Mouse (Mus musculus): ENCODE measurements around the gene Tomm20l. TPM values are rescaled to one million over a fixed set of nuclear protein-coding genes. Genes with fewer than 3 reads are reported as not detected.
A peak's percentile ranks its signal among the peaks of the same experiment; 100 is the strongest.

The Tomm20l gene
- polyA plus RNA-seq, 1 experiment from 2014 or later, result 1.2 TPM

GRCm38 (mm10) chr12:71113675-71114288 is 2.6 kb downstream of the Tomm20l start:
- ATAC-seq (ENCODE audit: low read depth), result peak; percentile 72; the same call in 1 of the 2 replicates

DNA sequence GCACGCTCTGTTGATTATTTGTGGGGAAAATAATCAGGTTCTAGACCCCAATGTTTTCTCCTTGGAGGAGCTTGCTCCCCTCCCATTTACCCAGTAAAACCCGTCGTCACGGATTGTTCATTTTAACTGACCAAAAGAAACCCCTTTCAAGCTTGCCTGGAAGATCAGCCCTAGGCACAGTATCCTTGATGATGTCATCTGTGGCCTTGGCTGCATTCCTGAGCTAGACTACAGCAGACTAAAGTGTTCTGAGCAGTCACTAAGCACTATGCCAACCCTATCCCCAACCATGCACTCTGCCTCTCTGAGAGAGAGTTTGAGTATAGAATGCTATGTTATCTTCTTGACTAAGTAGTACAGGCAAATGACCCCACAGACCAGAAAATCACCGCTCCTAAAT is 5.2 kb downstream of the Tomm20l start:
- Histone ChIP-seq H3K36me3 (ENCODE audit: control insufficient read depth, insufficient read depth, low read length) (no peaks in the 10 kb centered on the region), H3K9me3 (ENCODE audit: control insufficient read depth, low read length) (no peaks in the 10 kb centered on the region), H3K27ac (replicated peaks; ENCODE audit: low read depth, low read length) (no peak overlapping the region), H3K4me1 (ENCODE audit: control insufficient read depth, insufficient read depth, low read length) (no peaks in the 10 kb centered on the region), H3K9ac (ENCODE audit: low read depth, low read length) (no peak overlapping the region), H3K27me3 (replicated peaks; ENCODE audit: control insufficient read depth, insufficient read depth, low read length) (no peaks in the 10 kb centered on the region), H3K4me3 (ENCODE audit: low read depth, low read length) (no peak overlapping the region), H3K4me2 (ENCODE audit: low read depth, low read length) (no peak overlapping the region)
- 73% methylated on average over 5 of the region's 5 CpGs for WGBS
- DNase-seq (ENCODE audit: low spot score), result no peak
- ATAC-seq (ENCODE audit: low read depth), result no peak

More at GRCm38 (mm10) chr12:71113675-71114288, 2.6 kb downstream of the Tomm20l start:
- Histone ChIP-seq H3K9ac (ENCODE audit: low read depth, low read length) (no peak overlapping the region), H3K27me3 (replicated peaks; ENCODE audit: control insufficient read depth, insufficient read depth, low read length) (no peaks in the 10 kb centered on the region), H3K27ac (replicated peaks; ENCODE audit: low read depth, low read length) (no peak overlapping the region), H3K4me3 (ENCODE audit: low read depth, low read length) (no peak overlapping the region), H3K4me2 (ENCODE audit: low read depth, low read length) (0 out of 2 replicates have a peak overlapping the region, but pooled peaks have one; percentile 12), H3K9me3 (ENCODE audit: control insufficient read depth, low read length) (no peaks in the 10 kb centered on the region), H3K4me1 (ENCODE audit: control insufficient read depth, insufficient read depth, low read length) (no peaks in the 10 kb centered on the region), H3K36me3 (ENCODE audit: control insufficient read depth, insufficient read depth, low read length) (no peaks in the 10 kb centered on the region)
- WGBS, result 41% methylated on average over 12 of the region's 12 CpGs
- DNase-seq (ENCODE audit: low spot score), result peak; percentile 75

GRCm38 (mm10) chr12:71122731-71123130 is 11.5 kb downstream of the Tomm20l start:
- no peaks in the 10 kb centered on the region for H3K27me3 ChIP-seq (replicated peaks; ENCODE audit: control insufficient read depth, insufficient read depth, low read length)
- H3K9ac ChIP-seq (ENCODE audit: low read depth, low read length), result no peak overlapping the region
- WGBS, result 90% methylated on average over 10 of the region's 10 CpGs
- H3K4me3 ChIP-seq (ENCODE audit: low read depth, low read length), result no peak overlapping the region
- no peak overlapping the region for H3K4me2 ChIP-seq (ENCODE audit: low read depth, low read length)
- H3K4me1 ChIP-seq (ENCODE audit: control insufficient read depth, insufficient read depth, low read length), result no peaks in the 10 kb centered on the region
- H3K36me3 ChIP-seq (ENCODE audit: control insufficient read depth, insufficient read depth, low read length), result peaks cover 36% of the 10 kb centered on the region
- no peak for ATAC-seq (ENCODE audit: low read depth)
- no peak overlapping the region for H3K27ac ChIP-seq (replicated peaks; ENCODE audit: low read depth, low read length)
- H3K9me3 ChIP-seq (ENCODE audit: control insufficient read depth, low read length), result no peaks in the 10 kb centered on the region
- DNase-seq (ENCODE audit: low spot score), result no peak

DNA sequence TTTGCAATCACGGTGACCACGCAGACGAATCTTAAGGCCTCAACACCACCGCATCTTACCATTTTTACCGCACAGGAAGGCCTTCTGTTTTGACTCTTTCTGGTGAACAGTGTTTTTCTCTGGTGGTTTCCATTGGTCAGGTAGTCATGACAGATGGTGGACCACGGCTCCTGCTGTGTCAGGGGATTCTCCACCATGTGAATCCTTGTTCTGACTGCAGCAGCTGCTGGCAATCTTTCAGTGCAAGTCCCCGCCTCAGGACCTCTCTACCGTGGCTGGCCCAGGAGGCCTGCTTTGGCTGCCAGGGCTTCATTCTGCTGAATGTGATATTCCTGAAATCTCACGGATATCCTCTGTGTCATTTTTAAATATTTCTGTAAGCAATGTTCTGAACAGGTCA is 12.1 kb downstream of the Tomm20l start:
- Histone ChIP-seq H3K27me3 (replicated peaks; ENCODE audit: control insufficient read depth, insufficient read depth, low read length) (no peaks in the 10 kb centered on the region), H3K9me3 (ENCODE audit: control insufficient read depth, low read length) (no peaks in the 10 kb centered on the region), H3K9ac (ENCODE audit: low read depth, low read length) (no peak overlapping the region), H3K36me3 (ENCODE audit: control insufficient read depth, insufficient read depth, low read length) (peaks cover 36% of the 10 kb centered on the region), H3K4me2 (ENCODE audit: low read depth, low read length) (no peak overlapping the region), H3K27ac (replicated peaks; ENCODE audit: low read depth, low read length) (no peak overlapping the region), H3K4me1 (ENCODE audit: control insufficient read depth, insufficient read depth, low read length) (no peaks in the 10 kb centered on the region), H3K4me3 (ENCODE audit: low read depth, low read length) (no peak overlapping the region)
- DNase-seq (ENCODE audit: low spot score) (no peak), ATAC-seq (ENCODE audit: low read depth) (no peak)
- WGBS, result 85% methylated on average over 9 of the region's 9 CpGs

DNA sequence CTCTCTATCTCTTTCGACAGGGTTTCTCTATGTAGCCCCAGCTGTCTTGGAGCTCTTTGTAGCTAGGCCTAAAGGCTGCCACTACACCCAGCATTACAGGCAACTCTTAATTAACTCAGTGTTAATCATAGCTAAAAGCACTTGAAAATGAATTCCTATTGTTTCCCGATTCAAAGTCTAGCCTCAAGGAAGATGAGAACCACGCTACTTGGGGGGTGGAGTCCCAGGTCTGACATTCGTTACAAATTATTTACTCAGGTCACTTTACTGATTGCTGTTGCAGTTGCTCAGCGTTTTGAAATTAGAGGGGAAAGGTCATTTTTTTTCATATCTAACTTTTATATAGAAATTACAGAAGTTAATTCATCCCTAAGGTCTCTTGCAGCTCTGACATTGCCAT is 24.4 kb downstream of the Tomm20l start:
- Histone ChIP-seq H3K27me3 (replicated peaks; ENCODE audit: control insufficient read depth, insufficient read depth, low read length) (no peaks in the 10 kb centered on the region), H3K4me3 (ENCODE audit: low read depth, low read length) (peak overlapping the region; percentile 80), H3K27ac (replicated peaks; ENCODE audit: low read depth, low read length) (no peak overlapping the region), H3K9me3 (ENCODE audit: control insufficient read depth, low read length) (no peaks in the 10 kb centered on the region), H3K36me3 (ENCODE audit: control insufficient read depth, insufficient read depth, low read length) (peaks cover 35% of the 10 kb centered on the region), H3K4me1 (ENCODE audit: control insufficient read depth, insufficient read depth, low read length) (peaks cover 12% of the 10 kb centered on the region), H3K4me2 (ENCODE audit: low read depth, low read length) (peak overlapping the region; percentile 89), H3K9ac (ENCODE audit: low read depth, low read length) (peak overlapping the region; percentile 89)
- ATAC-seq (ENCODE audit: low read depth), result no peak
- WGBS, result 24% methylated on average over 5 of the region's 5 CpGs
- no peak for DNase-seq (ENCODE audit: low spot score)

DNA sequence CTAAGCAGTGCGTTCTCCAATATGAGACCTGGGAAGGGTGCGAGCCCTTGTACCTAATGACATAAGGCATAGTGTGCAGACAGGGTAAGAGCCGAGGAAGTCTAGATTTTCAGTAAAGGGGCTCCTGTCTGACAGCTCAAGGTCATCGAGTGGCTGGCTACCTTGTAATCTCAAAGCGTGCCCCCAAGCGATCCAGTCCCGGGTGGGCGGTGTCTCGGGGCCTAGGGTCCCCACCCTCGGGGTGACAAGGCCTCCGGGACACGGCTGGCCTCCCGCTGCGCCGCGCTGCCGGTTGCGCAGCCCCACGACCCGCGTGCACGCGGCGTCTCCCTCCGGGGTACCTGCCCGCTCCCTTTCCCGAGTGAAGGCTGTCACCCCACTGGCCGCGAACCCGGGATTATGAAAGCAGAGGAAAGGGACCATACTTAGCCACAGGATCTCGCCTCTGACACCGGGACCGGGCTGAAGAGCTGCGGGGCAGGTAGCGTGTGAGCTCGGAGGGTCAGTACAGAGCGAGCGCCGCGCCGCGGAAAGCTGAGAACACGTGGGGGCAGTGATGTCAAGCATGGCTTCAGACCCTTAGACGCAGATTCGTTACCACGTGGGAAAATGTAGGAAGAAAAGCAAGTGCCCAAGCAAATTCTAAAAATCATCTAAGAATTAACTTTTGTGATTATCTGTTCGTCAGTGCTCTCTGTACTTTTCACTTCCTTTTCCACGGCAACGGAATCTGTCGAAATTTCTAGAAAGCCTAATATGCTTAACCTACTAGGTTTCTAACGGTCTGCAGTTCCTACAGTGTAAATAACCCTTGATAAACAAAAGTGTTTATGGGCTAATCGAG is 25.1 kb downstream of the Tomm20l start, which contains the start of the genes Timm9 and 2700049A03Rik:
Timm9 (minus strand) TSS at position 555 of the 844 bp plus-strand sequence.
2700049A03Rik (plus strand) TSS at position 719 of the 844 bp plus-strand sequence.
- peak; percentile 93 for ATAC-seq (ENCODE audit: low read depth)
- under 1% methylated on average over 50 of the region's 52 CpGs for WGBS
- peak within 1 kb of the TSS; percentile 80 for H3K4me3 ChIP-seq (ENCODE audit: low read depth, low read length)

GRCm38 (mm10) chr12:71136974-71137491 is 25.8 kb downstream of the Tomm20l start:
- Histone ChIP-seq H3K36me3 (ENCODE audit: control insufficient read depth, insufficient read depth, low read length) (peaks cover 40% of the 10 kb centered on the region), H3K9me3 (ENCODE audit: control insufficient read depth, low read length) (no peaks in the 10 kb centered on the region), H3K27ac (replicated peaks; ENCODE audit: low read depth, low read length) (peak overlapping the region; percentile 72), H3K4me3 (ENCODE audit: low read depth, low read length) (peak overlapping the region; percentile 80), H3K4me2 (ENCODE audit: low read depth, low read length) (peak overlapping the region; percentile 89), H3K9ac (ENCODE audit: low read depth, low read length) (peak overlapping the region; percentile 89), H3K27me3 (replicated peaks; ENCODE audit: control insufficient read depth, insufficient read depth, low read length) (no peaks in the 10 kb centered on the region), H3K4me1 (ENCODE audit: control insufficient read depth, insufficient read depth, low read length) (peaks cover 12% of the 10 kb centered on the region)
- DNase-seq (ENCODE audit: low spot score) (peak; percentile 93), ATAC-seq (ENCODE audit: low read depth) (peak; percentile 84)
- WGBS, result under 1% methylated on average over 30 of the region's 30 CpGs

More for the DNA sequence above, 25.1 kb downstream of the Tomm20l start, which contains the start of the genes Timm9 and 2700049A03Rik:
- Histone ChIP-seq H3K27me3 (replicated peaks; ENCODE audit: control insufficient read depth, insufficient read depth, low read length) (no peaks in the 10 kb centered on the region), H3K9me3 (ENCODE audit: control insufficient read depth, low read length) (no peaks in the 10 kb centered on the region), H3K9ac (ENCODE audit: low read depth, low read length) (peak within 1 kb of the TSS; percentile 89), H3K27ac (replicated peaks; ENCODE audit: low read depth, low read length) (peak within 1 kb of the TSS; percentile 72), H3K4me2 (ENCODE audit: low read depth, low read length) (peak within 1 kb of the TSS; percentile 89), H3K36me3 (ENCODE audit: control insufficient read depth, insufficient read depth, low read length) (peaks cover 38% of the 10 kb centered on the region), H3K4me1 (ENCODE audit: control insufficient read depth, insufficient read depth, low read length) (peaks cover 12% of the 10 kb centered on the region)
- DNase-seq (ENCODE audit: low spot score), result peak; percentile 89

DNA sequence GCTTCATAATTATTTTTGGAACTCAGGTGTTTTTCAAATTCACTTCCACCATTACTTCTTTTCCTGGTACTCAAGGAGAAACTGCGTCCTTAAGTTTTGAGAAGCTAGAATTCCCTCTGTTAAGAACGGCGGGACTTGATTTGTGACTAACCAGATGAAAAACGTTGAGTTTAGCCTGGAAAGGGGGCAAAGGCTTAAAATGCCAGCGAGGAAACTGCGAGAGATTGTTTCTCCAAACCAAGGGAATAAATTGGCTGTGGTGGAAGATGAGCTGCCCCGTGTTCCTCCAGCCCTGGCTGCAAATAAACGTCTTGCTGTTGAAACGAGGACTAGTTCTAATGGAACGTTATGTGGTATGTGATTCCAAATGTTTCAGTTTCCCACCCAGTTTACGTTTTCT is 26.5 kb downstream of the Tomm20l start:
- no peaks in the 10 kb centered on the region for H3K27me3 ChIP-seq (replicated peaks; ENCODE audit: control insufficient read depth, insufficient read depth, low read length)
- DNase-seq (ENCODE audit: low spot score) (no peak), ATAC-seq (ENCODE audit: low read depth) (no peak)
- WGBS, result 4% methylated on average over 11 of the region's 11 CpGs
- peak overlapping the region; percentile 89 for H3K4me2 ChIP-seq (ENCODE audit: low read depth, low read length)
- peak overlapping the region; percentile 89 for H3K9ac ChIP-seq (ENCODE audit: low read depth, low read length)
- H3K9me3 ChIP-seq (ENCODE audit: control insufficient read depth, low read length), result no peaks in the 10 kb centered on the region
- peaks cover 40% of the 10 kb centered on the region for H3K36me3 ChIP-seq (ENCODE audit: control insufficient read depth, insufficient read depth, low read length)
- H3K27ac ChIP-seq (replicated peaks; ENCODE audit: low read depth, low read length), result no peak overlapping the region
- H3K4me3 ChIP-seq (ENCODE audit: low read depth, low read length), result peak overlapping the region; percentile 80
- peaks cover 12% of the 10 kb centered on the region for H3K4me1 ChIP-seq (ENCODE audit: control insufficient read depth, insufficient read depth, low read length)
